Mouse (Mus musculus) large intestine, adult 2 months (tissue): ENCODE results near the gene Suox. TPM values are rescaled to one million over a fixed set of nuclear protein-coding genes. Genes with fewer than 3 reads are reported as not detected.
"Not testable (repeated sequence)": the region's sequence is repeated elsewhere in the genome, so short reads cannot be mapped to it uniquely, and the experiment has no call there.

Source experiments
- DNase-seq: peaks from one replicate; pipeline ENCODE4 v3.0.0-alpha.2; 2012; ENCODE audit warnings: low read depth, low spot score
- WGBS: fragments of 180-500 bp; shearing (Covaris S2); methylation state at CpG from one replicate; pipeline ENCODE4 v1.1.7; 2018; 5-methylcytosine and 5-hydroxymethylcytosine counted together
- polyA plus RNA-seq: library from polyadenylated mRNA; depleted of rRNA; stranded (reverse); fragments of >200 nt; gene quantifications from 2 replicates; pipeline ENCODE4 v1.2.3, GENCODE M21; 2012; rRNA removed

The Suox gene
- polyA plus RNA-seq, 1 experiment: 241 TPM

DNA sequence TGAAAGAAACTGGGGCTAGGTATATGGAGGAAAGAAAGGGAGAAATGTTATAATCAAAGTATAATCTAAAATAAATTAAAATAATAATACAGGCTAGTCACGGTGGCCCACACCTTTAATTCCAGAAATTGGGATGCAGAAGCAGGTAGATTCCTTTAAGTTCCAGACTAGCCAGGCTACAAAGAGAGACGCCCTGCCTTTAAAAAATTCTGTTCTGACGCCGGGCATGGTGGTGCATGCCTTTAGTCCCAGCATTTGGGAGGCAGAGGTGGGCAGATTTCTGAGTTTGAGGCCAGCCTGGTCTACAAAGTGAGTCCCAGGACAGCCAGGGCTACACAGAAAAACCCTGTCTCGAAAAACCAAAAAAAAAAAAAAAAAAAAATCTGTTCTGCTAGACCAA lies 43.6 kb downstream of the Suox start:
- 88% methylated on average over 5 of the region's 5 CpGs for WGBS
- not testable (repeated sequence) for DNase-seq

DNA sequence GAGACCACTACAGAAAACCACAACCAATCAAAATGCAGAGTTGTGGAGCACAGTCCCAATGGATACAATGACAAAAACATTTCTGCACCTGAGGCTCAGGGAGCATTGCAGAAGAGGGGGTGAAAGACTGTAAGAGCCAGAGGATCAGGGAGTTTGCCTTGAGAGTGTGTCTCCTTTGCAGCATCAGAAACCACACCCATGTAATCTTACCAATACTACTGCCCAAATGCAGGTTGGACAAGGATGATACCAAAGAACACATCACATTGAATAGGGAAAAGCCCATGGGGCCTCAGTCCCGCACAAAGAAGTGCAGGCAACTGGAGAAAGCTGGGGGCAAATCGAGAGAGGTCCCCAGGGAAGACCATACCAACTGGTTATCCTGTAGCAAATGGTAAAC lies 44.1 kb downstream of the Suox start:
- WGBS: 85% methylated on average over 2 of the region's 2 CpGs

DNA sequence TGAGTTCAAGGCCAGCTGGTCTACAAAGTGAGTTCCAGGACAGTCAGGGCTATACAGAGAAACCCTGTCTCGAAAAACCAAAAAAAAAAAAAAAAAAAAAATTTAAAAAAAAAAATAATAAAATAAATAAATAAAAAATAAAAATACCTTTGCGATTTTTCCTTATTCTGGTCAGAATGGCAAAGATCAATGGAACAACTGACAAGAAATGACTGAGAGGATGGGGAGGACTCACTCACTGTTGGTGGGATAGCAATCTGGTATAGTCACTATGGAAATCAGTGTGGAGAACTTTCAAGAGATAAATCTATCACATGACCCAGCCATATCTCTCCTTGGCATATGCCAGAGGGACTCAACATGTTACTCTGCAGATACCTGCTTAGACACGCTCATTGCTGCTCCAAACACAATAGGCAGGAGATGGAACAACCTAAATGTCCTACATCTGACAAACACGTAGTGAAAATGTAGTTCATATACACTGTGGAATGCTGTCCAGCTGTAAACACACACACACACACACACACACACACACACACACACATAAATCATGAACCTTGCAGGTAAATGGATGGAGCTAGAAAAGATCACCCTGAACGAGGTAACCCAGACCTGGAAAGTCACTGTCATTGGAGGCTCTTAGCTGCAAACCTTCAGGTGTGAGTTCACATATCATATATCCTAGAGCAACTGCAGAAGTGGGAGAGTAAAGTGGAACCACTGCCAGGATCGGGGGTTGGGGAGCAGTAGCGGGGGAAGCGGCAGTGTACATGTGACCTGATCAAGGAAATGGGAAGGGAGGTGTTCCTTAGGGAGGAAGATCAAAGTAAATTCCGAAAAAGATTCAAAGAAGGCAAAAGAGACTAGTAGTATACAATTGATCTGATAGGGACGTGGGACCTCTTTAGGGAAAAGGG lies 46.2 kb downstream of the Suox start:
- DNase-seq: no peak
- WGBS: 60% methylated on average over 10 of the region's 10 CpGs

More for the DNA sequence above, 44.1 kb downstream of the Suox start:
- no peak for DNase-seq

- WGBS: 2% methylated on average over 40 of the region's 40 CpGs
- DNase-seq: peak; percentile 98
Measured at GRCm38 (mm10) chr10:128626311-128627310, 47.3 kb downstream of the Suox start, which contains the start of gene Rps26. Gene Rps26 (minus strand): TSS chr10:128626747.

DNA sequence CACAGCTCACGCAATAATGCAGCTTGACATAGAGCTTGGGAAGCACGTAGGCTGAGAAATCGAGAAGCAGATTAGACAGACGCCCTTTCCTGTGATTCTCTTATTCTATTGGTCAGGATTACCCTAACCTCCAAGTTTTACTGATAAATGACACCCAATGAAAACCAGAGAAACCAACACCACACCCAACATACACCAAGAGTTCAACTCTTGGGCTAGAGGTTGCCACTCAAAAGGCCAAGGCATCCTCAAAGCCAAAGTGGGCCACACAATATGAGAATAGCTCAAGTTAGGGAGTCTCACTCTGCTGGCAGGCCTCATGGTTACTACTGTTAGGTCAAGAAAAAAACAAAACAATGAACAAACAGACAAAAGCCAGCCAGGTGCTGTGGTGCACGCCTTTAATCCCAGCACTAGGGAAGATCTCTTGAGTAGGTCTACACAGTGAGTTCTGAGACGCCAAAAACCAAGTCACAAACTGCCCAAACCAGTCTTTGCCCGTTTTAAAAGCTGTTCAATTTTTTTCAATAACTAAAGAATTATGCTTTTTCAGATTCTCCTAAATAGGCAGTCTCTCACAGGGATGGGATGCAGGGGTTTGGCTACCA lies 48.5 kb downstream of the Suox start:
- no peak for DNase-seq
- 27% methylated on average over 7 of the region's 7 CpGs for WGBS

- 78% methylated on average over 4 of the region's 4 CpGs for WGBS
- not testable (repeated sequence) for DNase-seq
Measured at GRCm38 (mm10) chr10:128623106-128623613, 50.7 kb downstream of the Suox start.

- WGBS: 92% methylated on average over 4 of the region's 4 CpGs
- no peak for DNase-seq
Measured at GRCm38 (mm10) chr10:128622702-128623101, 51.2 kb downstream of the Suox start.

DNA sequence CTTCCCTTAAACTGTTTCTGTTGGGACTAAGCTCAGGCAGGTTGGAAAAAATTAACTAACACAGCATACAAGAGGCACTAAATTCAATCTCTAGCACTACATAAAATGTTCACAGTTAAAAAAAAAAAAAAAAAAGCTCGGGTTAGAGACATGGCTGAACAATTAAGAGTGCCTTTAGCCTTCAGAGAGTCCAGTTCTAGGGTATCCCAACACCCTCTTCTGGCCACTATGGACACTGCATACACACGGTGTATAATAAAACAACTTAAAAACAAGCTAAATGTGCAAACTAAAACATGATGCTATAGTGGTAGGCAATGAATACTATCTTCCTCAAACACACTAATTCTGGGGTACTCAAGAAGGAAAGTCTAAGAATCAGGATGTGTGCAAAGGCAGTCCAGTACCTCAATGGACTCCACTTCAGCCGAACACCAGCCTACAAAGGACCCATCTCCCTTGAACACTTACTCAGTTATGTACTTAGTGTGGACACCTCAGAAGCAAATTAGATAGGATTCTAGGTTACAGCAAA lies 51.8 kb downstream of the Suox start:
- DNase-seq: no peak
- 68% methylated on average over 3 of the region's 3 CpGs for WGBS

- DNase-seq: no peak
Measured at GRCm38 (mm10) chr10:128620241-128620640, 53.6 kb downstream of the Suox start.

Other genes with a start within 250 kb of the Suox start
- 43.3 and 67.4 TPM in 2 replicates for gene Smarcc2, start 214.8 kb downstream of the Suox start, polyA plus RNA-seq
- 1,613 and 1,784 TPM in 2 replicates for gene Myl6, start 179.9 kb downstream of the Suox start, polyA plus RNA-seq
- gene Myl6b, start 175.4 kb downstream of the Suox start, polyA plus RNA-seq: 1.1 and 1.4 TPM in 2 replicates
- 32.4 TPM in 2 replicates for gene Esyt1, start 148.2 kb downstream of the Suox start, polyA plus RNA-seq
- gene Zc3h10, start 126.3 kb downstream of the Suox start, polyA plus RNA-seq: 10.7 and 12.2 TPM in 2 replicates
- gene Rpl41, start 124.8 kb downstream of the Suox start, polyA plus RNA-seq: 2,450 and 2,465 TPM in 2 replicates
- 29.3 and 31.2 TPM in 2 replicates for gene Pa2g4, start 108.1 kb downstream of the Suox start, polyA plus RNA-seq
- 76.7 and 120 TPM in 2 replicates for gene Erbb3, start 84.4 kb downstream of the Suox start, polyA plus RNA-seq
- gene Rps26, start 47.3 kb downstream of the Suox start, polyA plus RNA-seq: 1,017 and 1,368 TPM in 2 replicates
- gene Ikzf4, start 28.1 kb downstream of the Suox start, polyA plus RNA-seq: 0.69 and 1.1 TPM in 2 replicates
- gene Rab5b, start 22.2 kb upstream of the Suox start, polyA plus RNA-seq: 45.2 and 53.9 TPM in 2 replicates
- 2.6 and 2.8 TPM in 2 replicates for gene Pmel, start 30.1 kb upstream of the Suox start, polyA plus RNA-seq
- gene Cdk2, start 31.0 kb upstream of the Suox start, polyA plus RNA-seq: 25.9 and 27.0 TPM in 2 replicates
- gene Dgka, start 70.8 kb upstream of the Suox start, polyA plus RNA-seq: 88.1 and 115 TPM in 2 replicates
- 26.2 and 26.5 TPM in 2 replicates for gene Pym1, start 73.8 kb upstream of the Suox start, polyA plus RNA-seq
- 2.9 and 3.1 TPM in 2 replicates for gene Mmp19, start 116.8 kb upstream of the Suox start, polyA plus RNA-seq
- 17.7 and 18.7 TPM in 2 replicates for gene Dnajc14, start 130.0 kb upstream of the Suox start, polyA plus RNA-seq
- gene Tmem198b, start 130.3 kb upstream of the Suox start, polyA plus RNA-seq: 8.6 and 9.2 TPM in 2 replicates
- gene Sarnp, start 143.3 kb upstream of the Suox start, polyA plus RNA-seq: 6.2 and 6.4 TPM in 2 replicates
- 135 and 144 TPM in 2 replicates for gene Ormdl2, start 147.6 kb upstream of the Suox start, polyA plus RNA-seq
- gene Gdf11, start 217.6 kb upstream of the Suox start, polyA plus RNA-seq: 0.98 and 1.2 TPM in 2 replicates
- gene Cd63, start 226.9 kb upstream of the Suox start, polyA plus RNA-seq: 130 and 137 TPM in 2 replicates
- 19.0 and 19.3 TPM in 2 replicates for gene Rdh5, start 248.8 kb upstream of the Suox start, polyA plus RNA-seq
- gene Bloc1s1, start 250.0 kb upstream of the Suox start, polyA plus RNA-seq: 126 and 147 TPM in 2 replicates